Mouse (Mus musculus) testis, adult 2 months (tissue): ENCODE data around the gene Efcab14. TPM values are rescaled to one million over a fixed set of nuclear protein-coding genes. Genes with fewer than 3 reads are reported as not detected.

Source experiments
- H3K27ac ChIP-seq: fragments of 200-500 bp; 2 replicates; pipeline ENCODE4 v1.5.1; 2012; ENCODE audit warnings: low read depth, low read length; ENCODE audit not compliant: control insufficient read depth, insufficient read depth
- H3K27me3 ChIP-seq: fragments of 200-500 bp; 2 replicates; pipeline ENCODE4 v1.6.1; 2012; ENCODE audit warnings: mild to moderate bottlenecking, low read length, moderate library complexity; ENCODE audit not compliant: control insufficient read depth, insufficient read depth
- H3K36me3 ChIP-seq: fragments of 200-500 bp; 2 replicates; pipeline ENCODE4 v1.6.1; 2012; ENCODE audit warnings: mild to moderate bottlenecking, low read length; ENCODE audit not compliant: control insufficient read depth, insufficient read depth
- H3K4me1 ChIP-seq: fragments of 200-500 bp; 2 replicates; pipeline ENCODE4 v1.6.1; 2012; ENCODE audit warnings: low read length; ENCODE audit not compliant: control insufficient read depth, insufficient read depth
- H3K4me3 ChIP-seq: fragments of 200-500 bp; 2 replicates; pipeline ENCODE4 v1.5.1; 2012; ENCODE audit warnings: low read depth, mild to moderate bottlenecking, low read length, moderate library complexity, mixed read lengths; ENCODE audit not compliant: control insufficient read depth
- CTCF ChIP-seq: fragments of 200-500 bp; IDR thresholded peaks from 2 replicates; pipeline ENCODE4 v1.5.1; 2012; ENCODE audit warnings: low read depth, mild to moderate bottlenecking, inconsistent platforms, low read length, moderate library complexity; ENCODE audit not compliant: control insufficient read depth, insufficient read depth, insufficient replicate concordance
- POLR2A ChIP-seq: fragments of 200-500 bp; IDR thresholded peaks from 2 replicates; pipeline ENCODE4 v1.6.1; 2012; ENCODE audit warnings: low read depth, mild to moderate bottlenecking, inconsistent platforms, low read length, moderate library complexity; ENCODE audit not compliant: control insufficient read depth
- polyA plus RNA-seq: library from polyadenylated mRNA; depleted of rRNA; stranded (reverse); fragments of >200 nt; gene quantifications from 2 replicates; pipeline ENCODE4 v1.2.3, GENCODE M21; 2012

Gene Efcab14
- polyA plus RNA-seq, 1 experiment, result 21.8 TPM

- TF ChIP-seq POLR2A (no peak), CTCF (no peak)
- no peak overlapping the region for H3K27ac ChIP-seq
- no peaks in the 10 kb centered on the region for H3K4me1 ChIP-seq
- peaks cover 3% of the 10 kb centered on the region for H3K36me3 ChIP-seq
- no peak overlapping the region for H3K4me3 ChIP-seq
- no peaks in the 10 kb centered on the region for H3K27me3 ChIP-seq
Observed at GRCm38 (mm10) chr4:115749336-115749735, 11.8 kb downstream of the Efcab14 start.

GRCm38 (mm10) chr4:115754101-115754500 lies 16.6 kb downstream of the Efcab14 start:
- H3K27ac ChIP-seq, result no peak overlapping the region
- no peaks in the 10 kb centered on the region for H3K27me3 ChIP-seq
- peaks cover 3% of the 10 kb centered on the region for H3K4me1 ChIP-seq
- H3K4me3 ChIP-seq, result no peak overlapping the region
- TF ChIP-seq POLR2A (no peak), CTCF (no peak)
- peaks cover 3% of the 10 kb centered on the region for H3K36me3 ChIP-seq

GRCm38 (mm10) chr4:115754851-115755250 lies 17.3 kb downstream of the Efcab14 start:
- Histone ChIP-seq H3K36me3 (peaks cover 3% of the 10 kb centered on the region), H3K4me1 (peaks cover 3% of the 10 kb centered on the region), H3K27me3 (no peaks in the 10 kb centered on the region), H3K4me3 (no peak overlapping the region), H3K27ac (no peak overlapping the region)
- TF ChIP-seq CTCF (no peak), POLR2A (no peak)

GRCm38 (mm10) chr4:115761206-115761605 lies 23.7 kb downstream of the Efcab14 start:
- Histone ChIP-seq H3K27me3 (no peaks in the 10 kb centered on the region), H3K27ac (no peak overlapping the region), H3K4me3 (no peak overlapping the region), H3K36me3 (no peaks in the 10 kb centered on the region; the same call in 1 of the 2 replicates), H3K4me1 (peaks cover 3% of the 10 kb centered on the region)
- TF ChIP-seq CTCF, result no peak
- no peak for TF ChIP-seq POLR2A

- no peak for TF ChIP-seq POLR2A
- TF ChIP-seq CTCF, result no peak
- Histone ChIP-seq H3K4me3 (no peak overlapping the region), H3K27me3 (no peaks in the 10 kb centered on the region), H3K36me3 (peaks cover 4% of the 10 kb centered on the region), H3K4me1 (no peaks in the 10 kb centered on the region), H3K27ac (no peak overlapping the region)
Observed at GRCm38 (mm10) chr4:115764581-115764980, 27.0 kb downstream of the Efcab14 start.

GRCm38 (mm10) chr4:115767647-115768467 lies 30.3 kb downstream of the Efcab14 start:
- H3K36me3 ChIP-seq, result peaks cover 4% of the 10 kb centered on the region
- no peak overlapping the region for H3K27ac ChIP-seq
- TF ChIP-seq CTCF (no peak), POLR2A (no peak)
- no peak overlapping the region for H3K4me3 ChIP-seq
- no peaks in the 10 kb centered on the region for H3K27me3 ChIP-seq
- no peaks in the 10 kb centered on the region for H3K4me1 ChIP-seq

- Histone ChIP-seq H3K27me3 (no peaks in the 10 kb centered on the region), H3K4me3 (no peak overlapping the region), H3K4me1 (0 out of 2 replicates have a peak, but pooled peaks cover 3% of the 10 kb centered on the region), H3K27ac (no peak overlapping the region), H3K36me3 (peaks cover 3% of the 10 kb centered on the region; the same call in 1 of the 2 replicates)
- no peak for TF ChIP-seq CTCF
- no peak for TF ChIP-seq POLR2A
Observed at GRCm38 (mm10) chr4:115775056-115775455, 37.5 kb downstream of the Efcab14 start.
